Mouse (Mus musculus): Measurements from ENCODE around the gene Galnt4. TPM values are rescaled to one million over a fixed set of nuclear protein-coding genes. Genes with fewer than 3 reads are reported as not detected.
"Not testable (repeated sequence)": the region's sequence is repeated elsewhere in the genome, so short reads cannot be mapped to it uniquely, and the experiment has no call there.

Galnt4 gene
- polyA plus RNA-seq, 1 experiment from 2014 or later = 14.9 TPM

DNA sequence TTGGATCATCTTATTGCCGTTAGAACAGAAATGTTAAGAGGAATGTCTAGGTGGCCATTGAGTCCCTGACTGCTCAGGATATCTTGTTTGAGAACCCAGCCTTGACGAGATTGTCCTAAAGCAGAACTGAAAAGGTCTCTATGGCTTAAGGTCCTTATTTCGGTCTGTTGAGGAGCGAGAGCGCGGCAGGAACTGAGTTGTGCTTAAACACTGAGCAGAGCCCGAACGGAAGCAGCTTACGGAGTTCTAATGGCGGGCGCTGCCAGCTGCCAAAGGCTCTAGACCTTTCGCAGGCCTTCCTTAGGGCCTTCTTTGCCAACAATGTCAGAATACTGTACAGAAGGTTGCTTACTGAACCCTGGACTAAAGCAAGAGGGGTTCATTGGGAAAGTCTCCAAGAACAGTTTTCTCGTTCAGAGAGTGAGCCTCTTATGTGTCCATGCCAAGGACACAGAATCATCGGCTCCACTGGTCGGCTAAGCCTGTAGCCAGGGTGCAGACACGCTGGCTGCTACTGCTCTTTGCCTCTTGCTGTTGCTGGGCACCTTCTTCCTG, 25.4 kb downstream of the Galnt4 start:
- WGBS = 92% methylated on average over 16 of the region's 16 CpGs
- no peaks in the 10 kb centered on the region for H3K27me3 ChIP-seq
- H3K4me2 ChIP-seq = no peak overlapping the region
- H3K4me3 ChIP-seq = no peak overlapping the region
- H3K36me3 ChIP-seq = peaks cover 4% of the 10 kb centered on the region; the same call in 1 of the 2 replicates
- ATAC-seq (ENCODE audit: borderline replicate concordance, extremely low read depth, low FRiP score, low TSS enrichment) = no peak
- no peaks in the 10 kb centered on the region for H3K9me3 ChIP-seq
- H3K4me1 ChIP-seq = peaks cover 8% of the 10 kb centered on the region; the same call in 1 of the 2 replicates
- H3K27ac ChIP-seq = no peak overlapping the region
- H3K9ac ChIP-seq = no peak overlapping the region

DNA sequence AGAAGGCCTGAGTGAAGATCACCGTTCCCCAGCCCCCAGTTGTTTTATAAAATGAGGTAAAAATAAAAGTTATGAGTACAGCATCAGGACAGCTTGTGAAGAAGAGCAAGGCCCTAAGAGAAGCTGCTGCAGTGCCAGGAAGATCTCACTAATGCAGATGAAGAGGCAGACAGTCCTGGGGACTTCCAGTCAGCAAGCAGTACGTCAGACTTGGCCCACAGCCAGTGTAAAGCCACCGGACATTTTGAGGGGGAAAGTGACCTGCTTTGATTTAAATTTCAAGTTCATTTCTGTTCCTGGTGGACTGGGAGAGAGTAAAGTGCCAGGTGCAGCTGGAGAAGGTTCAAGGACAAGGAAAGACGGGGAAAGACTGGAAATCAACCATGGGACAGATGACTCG, 28.4 kb downstream of the Galnt4 start:
- WGBS = 44% methylated on average over 5 of the region's 5 CpGs
- H3K36me3 ChIP-seq = peaks cover 9% of the 10 kb centered on the region; the same call in 1 of the 2 replicates

DNA sequence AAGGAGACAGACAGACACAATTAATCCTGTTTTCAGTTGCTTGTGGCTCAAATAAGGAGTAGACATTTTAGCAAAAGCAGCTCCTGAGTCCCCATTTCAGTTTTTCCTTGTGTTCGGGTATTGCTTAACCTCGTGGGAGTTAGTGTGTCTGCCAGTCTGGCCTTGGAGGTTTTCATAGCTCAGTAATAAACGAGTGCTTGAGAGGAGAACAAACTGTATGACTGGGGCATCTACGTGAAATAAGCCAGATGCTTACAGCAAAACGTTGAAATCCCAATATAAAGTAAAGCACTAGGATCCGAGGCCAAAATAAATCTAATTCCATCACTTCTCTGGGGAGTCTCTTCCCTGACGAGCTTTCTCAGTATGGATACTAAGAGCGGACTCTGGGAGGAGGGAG, 37.7 kb downstream of the Galnt4 start:
- Histone ChIP-seq H3K27me3 (no peaks in the 10 kb centered on the region), H3K36me3 (no peaks in the 10 kb centered on the region), H3K9me3 (no peaks in the 10 kb centered on the region), H3K4me3 (no peak overlapping the region), H3K4me1 (no peaks in the 10 kb centered on the region), H3K4me2 (no peak overlapping the region), H3K27ac (no peak overlapping the region), H3K9ac (no peak overlapping the region)
- no peak for ATAC-seq (ENCODE audit: borderline replicate concordance, extremely low read depth, low FRiP score, low TSS enrichment)
- 72% methylated on average over 8 of the region's 8 CpGs for WGBS

More for the DNA sequence above, 28.4 kb downstream of the Galnt4 start:
- H3K4me1 ChIP-seq = peaks cover 4% of the 10 kb centered on the region; the same call in 1 of the 2 replicates
- H3K4me3 ChIP-seq = no peak overlapping the region
- no peak for ATAC-seq (ENCODE audit: borderline replicate concordance, extremely low read depth, low FRiP score, low TSS enrichment)
- no peaks in the 10 kb centered on the region for H3K9me3 ChIP-seq
- no peak overlapping the region for H3K4me2 ChIP-seq
- no peak overlapping the region for H3K27ac ChIP-seq
- no peaks in the 10 kb centered on the region for H3K27me3 ChIP-seq
- no peak overlapping the region for H3K9ac ChIP-seq

GRCm38 (mm10) chr10:99146596-99146995, 38.6 kb downstream of the Galnt4 start:
- Histone ChIP-seq H3K4me1 (no peaks in the 10 kb centered on the region), H3K27me3 (no peaks in the 10 kb centered on the region), H3K9ac (no peak overlapping the region), H3K9me3 (no peaks in the 10 kb centered on the region), H3K4me3 (no peak overlapping the region), H3K36me3 (no peaks in the 10 kb centered on the region), H3K4me2 (no peak overlapping the region), H3K27ac (no peak overlapping the region)
- no peak for ATAC-seq (ENCODE audit: borderline replicate concordance, extremely low read depth, low FRiP score, low TSS enrichment)
- 70% methylated on average over 8 of the region's 8 CpGs for WGBS

GRCm38 (mm10) chr10:99150016-99150415, 42.1 kb downstream of the Galnt4 start:
- no peaks in the 10 kb centered on the region for H3K27me3 ChIP-seq
- H3K36me3 ChIP-seq = no peaks in the 10 kb centered on the region
- no peak overlapping the region for H3K9ac ChIP-seq
- no peaks in the 10 kb centered on the region for H3K4me1 ChIP-seq
- no peak overlapping the region for H3K4me2 ChIP-seq
- no peak overlapping the region for H3K4me3 ChIP-seq
- no peak for ATAC-seq (ENCODE audit: borderline replicate concordance, extremely low read depth, low FRiP score, low TSS enrichment)
- 93% methylated on average over 6 of the region's 6 CpGs for WGBS
- H3K27ac ChIP-seq = no peak overlapping the region
- no peaks in the 10 kb centered on the region for H3K9me3 ChIP-seq

DNA sequence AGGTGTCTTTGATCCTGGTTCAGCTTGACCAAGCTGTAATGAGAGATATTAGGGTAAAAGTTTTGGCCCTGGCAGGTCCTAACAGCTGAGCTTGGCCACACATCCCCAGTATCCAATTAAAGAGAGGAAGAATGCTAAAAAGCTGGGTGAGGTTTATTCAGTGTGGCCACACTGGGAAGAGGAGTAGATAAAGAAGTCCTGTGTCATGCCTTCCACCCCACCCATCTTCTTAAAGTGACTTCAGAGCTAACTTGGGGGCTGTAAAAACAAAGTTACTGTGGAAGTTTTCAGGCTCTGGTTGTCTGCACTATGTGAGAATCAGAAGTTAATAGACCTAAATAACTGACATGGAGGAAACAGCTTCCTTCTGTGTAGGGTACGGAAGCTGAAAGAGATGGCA, 43.6 kb downstream of the Galnt4 start:
- H3K27ac ChIP-seq = no peak overlapping the region
- 100% methylated on average over 1 of the region's 1 CpGs for WGBS
- H3K4me3 ChIP-seq = no peak overlapping the region
- no peak for ATAC-seq (ENCODE audit: borderline replicate concordance, extremely low read depth, low FRiP score, low TSS enrichment)
- no peak overlapping the region for H3K4me2 ChIP-seq
- no peaks in the 10 kb centered on the region for H3K9me3 ChIP-seq
- no peaks in the 10 kb centered on the region for H3K27me3 ChIP-seq
- peaks cover 3% of the 10 kb centered on the region; the same call in 1 of the 2 replicates for H3K36me3 ChIP-seq
- no peaks in the 10 kb centered on the region for H3K4me1 ChIP-seq
- no peak overlapping the region for H3K9ac ChIP-seq

DNA sequence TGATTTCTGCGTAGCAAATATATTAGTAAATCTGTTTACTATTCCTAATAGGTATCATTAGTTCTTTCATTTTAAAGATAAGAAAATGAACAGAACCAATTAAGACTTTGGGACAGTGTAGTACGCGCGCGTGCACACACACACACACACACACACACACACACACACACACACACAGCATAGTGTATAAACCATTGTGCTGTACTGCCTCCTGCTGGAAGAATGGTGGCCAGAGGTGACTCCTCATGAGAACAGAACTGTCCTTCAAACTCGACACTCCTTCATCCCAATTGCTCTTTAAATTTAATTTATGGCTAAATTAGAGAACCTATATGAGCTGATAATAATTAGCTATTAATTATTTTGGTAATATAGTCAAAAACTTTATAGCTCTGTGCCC, 44.1 kb downstream of the Galnt4 start:
- H3K4me2 ChIP-seq = no peak overlapping the region
- no peak overlapping the region for H3K4me3 ChIP-seq
- H3K4me1 ChIP-seq = no peaks in the 10 kb centered on the region
- H3K9ac ChIP-seq = no peak overlapping the region
- H3K27ac ChIP-seq = no peak overlapping the region
- H3K27me3 ChIP-seq = no peaks in the 10 kb centered on the region
- 89% methylated on average over 6 of the region's 6 CpGs for WGBS
- no peak for ATAC-seq (ENCODE audit: borderline replicate concordance, extremely low read depth, low FRiP score, low TSS enrichment)
- H3K36me3 ChIP-seq = peaks cover 3% of the 10 kb centered on the region; the same call in 1 of the 2 replicates
- no peaks in the 10 kb centered on the region for H3K9me3 ChIP-seq

- 74% methylated on average over 8 of the region's 8 CpGs for WGBS
Observed at GRCm38 (mm10) chr10:99154635-99155034, 46.7 kb downstream of the Galnt4 start.

DNA sequence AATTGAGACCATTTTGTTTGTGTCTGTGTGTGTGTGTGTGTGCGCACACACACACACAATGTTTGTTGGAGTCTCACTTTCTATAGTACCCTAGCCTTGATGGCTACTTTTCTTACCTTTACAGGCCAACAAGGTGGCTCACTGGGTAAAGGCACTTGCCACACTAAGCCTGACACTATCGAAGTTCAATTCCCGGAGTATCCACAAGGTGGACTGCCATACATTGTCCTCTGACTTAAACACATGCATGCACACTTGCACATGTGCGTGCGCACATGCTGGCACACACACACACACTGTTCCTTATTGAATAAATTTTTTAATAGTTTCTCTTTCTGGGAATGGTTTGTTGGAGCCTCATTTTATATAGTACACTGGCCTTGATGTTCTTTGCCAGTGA, 48.8 kb downstream of the Galnt4 start:
- Histone ChIP-seq H3K4me2 (no peak overlapping the region), H3K9me3 (no peaks in the 10 kb centered on the region), H3K36me3 (peaks cover 9% of the 10 kb centered on the region), H3K27me3 (no peaks in the 10 kb centered on the region), H3K9ac (no peak overlapping the region), H3K27ac (no peak overlapping the region), H3K4me1 (no peaks in the 10 kb centered on the region), H3K4me3 (no peak overlapping the region)
- 93% methylated on average over 5 of the region's 5 CpGs for WGBS
- ATAC-seq (ENCODE audit: borderline replicate concordance, extremely low read depth, low FRiP score, low TSS enrichment) = no peak

More at GRCm38 (mm10) chr10:99154635-99155034, 46.7 kb downstream of the Galnt4 start:
- H3K36me3 ChIP-seq = peaks cover 3% of the 10 kb centered on the region; the same call in 1 of the 2 replicates
- H3K9ac ChIP-seq = no peak overlapping the region
- H3K4me1 ChIP-seq = no peaks in the 10 kb centered on the region
- H3K27ac ChIP-seq = no peak overlapping the region
- no peak for ATAC-seq (ENCODE audit: borderline replicate concordance, extremely low read depth, low FRiP score, low TSS enrichment)
- H3K9me3 ChIP-seq = no peaks in the 10 kb centered on the region
- H3K27me3 ChIP-seq = no peaks in the 10 kb centered on the region
- no peak overlapping the region for H3K4me3 ChIP-seq
- no peak overlapping the region for H3K4me2 ChIP-seq

- H3K4me1 ChIP-seq; H3K9ac ChIP-seq; H3K9me3 ChIP-seq; ATAC-seq (ENCODE audit: borderline replicate concordance, extremely low read depth, low FRiP score, low TSS enrichment); H3K27me3 ChIP-seq; H3K27ac ChIP-seq; H3K4me3 ChIP-seq; H3K4me2 ChIP-seq: not testable (repeated sequence)
- 86% methylated on average over 10 of the region's 10 CpGs for WGBS
- H3K36me3 ChIP-seq = peaks cover 13% of the 10 kb centered on the region
Observed at GRCm38 (mm10) chr10:99157697-99158096, 49.7 kb downstream of the Galnt4 start.

- Histone ChIP-seq H3K9me3 (no peaks in the 10 kb centered on the region), H3K27me3 (no peaks in the 10 kb centered on the region), H3K4me2 (no peak overlapping the region), H3K27ac (no peak overlapping the region), H3K4me3 (no peak overlapping the region), H3K4me1 (peaks cover 10% of the 10 kb centered on the region; the same call in 1 of the 2 replicates), H3K9ac (no peak overlapping the region), H3K36me3 (peaks cover 9% of the 10 kb centered on the region; the same call in 1 of the 2 replicates)
- no peak for ATAC-seq (ENCODE audit: borderline replicate concordance, extremely low read depth, low FRiP score, low TSS enrichment)
- WGBS = 36% methylated on average over 8 of the region's 8 CpGs
Observed at GRCm38 (mm10) chr10:99161987-99162582, 54.1 kb downstream of the Galnt4 start.
